Mouse (Mus musculus) urinary bladder, postnatal 36 days (tissue): ENCODE measurements around the gene Il12rb2.

Experiments used
- DNase-seq, 2 experiments: peaks; one replicate each; pipeline ENCODE4 v3.0.0; 2022; ENCODE audit warnings: low spot score in 2 of 2, mixed read lengths in 1 of 2

Gene Il12rb2

DNA sequence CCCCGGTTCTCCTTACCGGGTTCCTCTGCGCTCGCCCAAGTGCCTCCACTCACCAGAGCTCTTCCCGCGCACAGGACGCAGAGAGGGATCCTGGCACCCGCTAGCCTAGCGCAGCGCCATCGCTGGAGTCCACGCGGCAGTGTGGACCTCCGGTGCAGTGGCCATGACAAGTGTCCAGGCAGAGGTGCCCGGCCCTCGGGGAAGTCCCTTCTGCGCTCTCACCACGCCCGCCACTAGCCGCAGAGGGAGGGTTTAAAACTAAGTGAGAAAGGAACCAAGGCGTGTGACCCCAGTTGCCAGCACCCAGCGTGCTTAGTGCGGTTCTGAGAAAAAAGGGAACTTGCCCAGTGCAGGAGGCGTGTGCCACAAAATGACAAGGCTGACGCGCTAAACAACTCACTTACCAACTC lies at the start of gene Il12rb2:
TSS of gene Il12rb2 (minus strand) at position 207 of the 410 bp plus-strand sequence.
- DNase-seq, result peak in 1 of 2 experiments; percentile 2

GRCm38 (mm10) chr6:67421761-67422160 lies 45.8 kb upstream of the Il12rb2 start:
- DNase-seq, result no peak

DNA sequence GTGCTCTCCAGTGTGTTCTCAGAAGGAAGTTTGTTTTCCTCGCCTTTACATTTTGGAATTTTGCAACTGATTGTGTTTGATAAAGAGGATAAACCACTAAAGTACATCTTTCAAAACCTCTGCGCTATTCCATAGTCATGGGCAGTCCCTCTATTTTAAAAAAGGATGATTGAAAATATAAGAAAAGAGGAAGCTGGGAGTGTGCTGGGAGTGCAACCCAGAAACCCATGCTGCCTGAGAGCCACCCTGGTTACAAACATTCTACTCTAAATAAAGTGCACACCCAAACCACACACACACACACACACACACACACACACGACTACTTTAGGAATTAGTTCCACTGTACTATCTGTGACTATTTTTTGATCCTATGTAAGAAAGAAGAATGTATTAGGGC lies 40.6 kb upstream of the Il12rb2 start:
- DNase-seq, result no peak

DNA sequence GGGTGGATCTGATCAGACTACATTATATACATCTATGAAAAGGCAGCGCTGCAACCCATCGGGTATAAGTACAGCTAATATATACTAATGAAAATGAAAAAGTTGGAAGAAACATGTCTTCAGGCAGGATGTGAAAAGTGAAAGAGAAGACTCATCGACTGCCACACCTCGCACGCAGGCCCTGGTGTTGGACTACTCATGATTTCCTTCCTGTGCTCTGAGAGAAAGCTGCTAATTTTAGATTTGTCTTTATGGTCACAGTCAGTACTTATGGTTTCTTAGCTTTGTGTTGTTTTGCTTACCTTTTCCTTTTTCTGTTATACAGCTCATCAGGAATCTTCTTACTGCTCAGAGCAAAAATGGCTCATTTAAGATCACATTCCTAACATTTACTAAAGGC lies 39.3 kb upstream of the Il12rb2 start:
- no peak for DNase-seq

DNA sequence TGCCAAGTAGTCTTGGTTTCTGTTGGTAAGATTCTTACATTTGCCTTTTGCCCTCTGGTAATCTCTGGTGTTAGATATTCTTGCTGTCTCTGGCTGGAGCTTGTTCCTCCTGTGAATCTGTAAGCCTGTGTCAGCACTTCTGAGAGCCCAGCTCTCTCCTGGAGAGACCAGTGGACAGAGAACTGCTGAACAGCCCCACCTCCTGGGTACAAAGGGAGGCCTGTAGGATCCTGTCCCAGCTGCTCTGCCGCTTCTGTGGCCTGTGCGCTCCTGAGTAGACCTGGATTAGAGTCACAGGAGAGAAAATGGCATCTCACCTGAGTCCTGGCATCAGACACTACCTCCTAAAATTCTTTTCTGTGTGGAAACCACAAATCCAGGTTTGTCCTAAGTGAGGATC lies 37.4 kb upstream of the Il12rb2 start:
- no peak for DNase-seq

- no peak for DNase-seq
Observed at GRCm38 (mm10) chr6:67405281-67405682, 29.3 kb upstream of the Il12rb2 start.

GRCm38 (mm10) chr6:67399551-67399950 lies 23.6 kb upstream of the Il12rb2 start:
- DNase-seq, result no peak

DNA sequence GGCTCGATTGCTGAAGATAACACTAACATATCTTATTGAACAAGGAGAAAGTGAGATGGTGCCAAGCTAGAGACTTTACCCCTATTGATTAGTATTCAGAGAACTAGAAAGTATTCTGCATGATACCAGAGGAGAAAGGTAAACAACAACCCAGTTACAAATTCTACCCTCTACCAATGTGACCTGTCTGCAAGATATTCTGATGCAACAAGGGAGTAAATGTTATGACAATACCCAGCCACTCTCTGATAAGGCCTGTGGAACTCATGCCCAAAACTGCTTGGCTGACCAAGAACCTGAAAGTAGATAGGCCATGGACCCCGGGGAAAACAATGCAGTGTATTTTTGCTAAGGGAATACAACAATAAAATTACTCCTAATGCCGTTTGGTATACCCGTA lies 10.2 kb downstream of the Il12rb2 start:
- no peak for DNase-seq

- DNase-seq, result peak in 1 of 2 experiments; percentile 2
Observed at GRCm38 (mm10) chr6:67348065-67348464, 27.9 kb downstream of the Il12rb2 start.

DNA sequence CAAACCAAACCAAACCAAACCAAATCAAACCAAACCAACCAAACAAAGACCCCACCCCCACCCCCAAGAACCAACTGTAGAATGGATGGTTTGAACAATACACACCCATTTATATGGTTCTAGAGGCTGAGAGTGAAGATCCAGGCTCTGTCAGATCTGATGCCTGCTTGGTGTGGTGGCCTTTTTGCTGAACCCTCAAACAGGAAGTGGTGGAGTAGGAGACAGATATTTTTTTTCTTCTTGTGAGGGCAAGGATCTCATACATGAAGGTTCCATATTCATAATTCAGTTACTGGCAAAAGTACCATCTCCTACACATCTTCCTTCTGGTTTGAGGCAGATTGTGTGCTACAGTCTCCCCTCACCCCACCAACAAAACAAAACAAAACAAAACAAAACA lies 36.5 kb downstream of the Il12rb2 start:
- DNase-seq, result no peak

GRCm38 (mm10) chr6:67337943-67338342 lies 38.0 kb downstream of the Il12rb2 start:
- DNase-seq, result no peak

DNA sequence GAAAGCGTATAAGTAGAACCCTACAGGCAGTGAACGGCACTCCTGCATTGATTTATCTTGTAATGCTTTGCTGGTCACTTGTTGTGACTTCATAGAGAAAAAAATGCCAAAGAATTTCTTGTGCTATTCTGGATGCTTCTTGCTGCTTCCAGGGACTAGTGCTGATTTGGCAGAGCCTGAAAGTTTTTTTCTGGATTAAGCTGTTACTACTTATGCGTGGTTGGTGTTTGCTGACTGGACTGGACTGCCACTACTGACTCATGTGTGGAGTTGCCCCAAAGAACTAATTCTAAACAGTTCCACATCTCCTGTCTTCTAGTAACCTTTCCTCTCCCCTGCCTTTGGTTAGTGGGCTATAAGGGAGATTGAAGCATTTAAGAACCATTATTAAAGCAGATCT lies 52.2 kb downstream of the Il12rb2 start:
- DNase-seq, result no peak

DNA sequence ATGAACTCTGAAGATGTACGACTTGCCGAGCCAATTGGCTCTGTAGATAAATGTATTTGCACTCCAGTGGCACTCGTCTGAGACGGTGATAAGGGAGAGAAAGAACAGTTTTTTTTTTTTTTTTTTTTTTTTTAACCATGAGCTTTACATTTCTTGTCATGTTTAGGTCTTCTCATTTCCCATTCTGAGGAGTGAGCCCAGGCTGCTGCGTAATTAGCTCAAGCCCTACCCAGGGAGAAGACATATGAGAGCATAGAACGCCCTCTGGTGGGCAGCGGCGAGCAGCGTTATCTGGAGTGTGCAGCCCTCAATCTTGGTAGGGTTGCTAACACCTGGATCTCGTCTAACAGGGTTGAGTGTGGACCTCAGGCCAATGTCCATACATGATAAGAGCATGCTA lies 57.5 kb downstream of the Il12rb2 start:
- DNase-seq, result peak; percentile 69 to 75

- DNase-seq, result no peak
Observed at GRCm38 (mm10) chr6:67317827-67318338, 58.1 kb downstream of the Il12rb2 start.

DNA sequence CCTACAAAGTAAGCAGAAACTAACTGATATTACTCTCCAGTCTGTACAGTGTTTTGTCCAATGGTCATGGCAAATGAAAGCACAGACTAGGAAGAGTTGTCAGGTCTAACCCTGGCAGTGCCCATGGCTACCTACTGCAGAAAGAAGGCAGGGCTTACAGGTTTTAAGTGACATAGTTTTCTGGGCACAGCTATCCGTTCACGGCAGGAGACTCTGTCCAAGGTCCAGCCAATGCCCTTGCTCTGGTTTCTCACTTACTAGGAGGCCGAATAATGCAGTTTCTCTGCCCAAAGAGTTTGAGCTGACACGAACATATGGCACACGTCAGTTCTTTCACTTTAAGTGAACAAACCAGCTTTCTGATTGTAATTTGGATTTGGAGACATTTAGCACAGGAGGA lies 58.9 kb downstream of the Il12rb2 start:
- DNase-seq, result no peak

DNA sequence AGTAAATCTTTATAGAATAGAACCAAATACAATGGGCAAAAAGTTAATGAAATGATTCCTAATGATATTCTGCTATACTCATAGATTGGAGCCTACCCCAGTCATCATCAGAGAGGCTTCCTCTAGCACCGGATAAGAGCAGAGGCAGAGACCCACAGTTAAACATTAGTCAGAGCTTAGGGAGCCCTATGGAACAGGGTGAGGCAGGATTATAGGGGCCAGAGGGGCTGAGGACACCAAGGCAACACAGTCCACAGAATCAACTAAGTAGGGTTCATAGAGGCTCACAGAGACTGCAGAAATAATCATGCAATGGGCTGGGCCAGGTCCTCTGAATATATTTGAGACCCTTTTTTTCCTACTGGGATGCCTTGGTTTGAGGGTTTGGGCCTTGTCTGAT lies 61.3 kb downstream of the Il12rb2 start:
- DNase-seq, result no peak

- no peak for DNase-seq
Observed at GRCm38 (mm10) chr6:67309752-67310151, 66.2 kb downstream of the Il12rb2 start.

DNA sequence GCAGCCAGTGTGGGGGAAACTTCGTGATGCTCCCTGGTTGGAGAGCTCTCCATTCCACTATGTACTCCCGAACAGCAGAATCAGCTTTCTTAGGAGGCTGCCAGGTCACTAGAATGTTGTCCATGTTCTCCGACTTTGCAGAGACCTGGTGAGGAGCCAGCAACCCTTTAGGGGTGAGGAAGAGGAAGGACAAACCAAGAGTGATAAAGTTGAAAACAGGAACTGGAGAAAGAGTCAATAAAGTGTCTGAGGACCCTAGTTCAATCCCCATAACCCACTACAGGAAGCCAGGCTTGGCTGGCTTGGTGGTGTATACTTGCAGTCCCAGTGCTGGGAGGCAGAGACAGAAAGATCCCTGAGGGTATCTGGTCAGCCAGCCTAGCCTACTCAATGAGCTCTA lies 67.0 kb downstream of the Il12rb2 start:
- no peak for DNase-seq

- DNase-seq, result no peak
Observed at GRCm38 (mm10) chr6:67303210-67303609, 72.8 kb downstream of the Il12rb2 start.

DNA sequence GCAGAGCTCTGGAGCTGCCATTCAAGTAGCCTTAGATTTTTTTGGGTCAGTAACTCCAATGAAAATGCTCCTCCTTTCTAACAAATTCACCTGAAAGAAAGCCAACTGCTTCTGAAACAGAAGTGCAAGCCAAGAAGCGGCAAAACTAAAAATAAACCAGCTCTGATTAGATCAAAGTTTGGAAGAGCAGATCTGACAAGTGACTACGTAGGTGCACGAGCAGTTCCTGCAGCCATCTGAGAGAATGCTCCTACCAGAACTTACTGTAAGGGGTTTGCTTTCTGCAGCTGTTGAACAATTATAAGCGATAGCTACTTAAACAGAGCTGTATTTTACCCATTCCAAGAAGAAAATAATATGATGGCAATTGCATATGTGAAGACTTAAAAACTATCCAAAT lies 73.5 kb downstream of the Il12rb2 start:
- DNase-seq, result no peak

DNA sequence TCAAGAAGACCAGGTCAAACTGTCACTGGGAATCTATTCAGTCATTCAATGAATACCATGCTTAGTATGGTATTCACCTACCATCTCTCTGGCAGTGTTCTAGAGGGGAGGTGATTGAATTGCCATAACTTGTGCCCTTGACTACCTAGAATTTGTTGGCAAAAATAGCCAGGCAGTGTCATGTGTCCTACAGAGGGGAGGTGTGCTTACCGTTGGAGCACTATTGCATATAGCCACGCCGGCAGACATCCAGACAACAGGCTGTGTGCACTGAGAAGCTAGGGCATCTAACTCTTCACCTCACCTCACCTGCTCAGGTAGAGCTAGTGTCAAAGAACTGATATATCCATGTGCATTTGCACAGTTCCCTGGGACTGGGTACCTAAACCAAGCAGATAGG lies 74.8 kb downstream of the Il12rb2 start:
- DNase-seq, result no peak

DNA sequence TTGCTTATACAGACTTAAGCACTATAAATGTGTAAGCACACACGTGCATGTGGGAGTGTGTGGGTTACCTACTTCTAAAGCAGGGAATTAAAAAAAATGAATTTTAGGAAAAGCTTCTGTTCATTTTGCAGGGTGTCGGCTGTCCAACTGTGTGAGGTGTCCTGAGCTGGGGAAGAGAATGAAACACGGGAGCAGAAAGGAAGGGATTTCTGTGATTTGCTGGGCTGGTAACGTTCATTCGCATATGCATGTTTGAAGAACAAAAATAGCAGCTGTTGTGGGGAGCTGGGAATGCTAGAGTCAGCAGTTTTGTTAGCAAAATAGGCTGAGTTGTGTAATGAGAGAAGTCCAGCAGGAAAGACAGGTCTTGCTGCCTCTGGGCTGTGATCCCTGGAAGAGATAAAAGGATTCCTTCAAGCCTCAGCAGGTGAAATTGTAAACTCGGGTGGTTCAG lies 75.3 kb downstream of the Il12rb2 start:
- DNase-seq, result peak; percentile 71 to 72

DNA sequence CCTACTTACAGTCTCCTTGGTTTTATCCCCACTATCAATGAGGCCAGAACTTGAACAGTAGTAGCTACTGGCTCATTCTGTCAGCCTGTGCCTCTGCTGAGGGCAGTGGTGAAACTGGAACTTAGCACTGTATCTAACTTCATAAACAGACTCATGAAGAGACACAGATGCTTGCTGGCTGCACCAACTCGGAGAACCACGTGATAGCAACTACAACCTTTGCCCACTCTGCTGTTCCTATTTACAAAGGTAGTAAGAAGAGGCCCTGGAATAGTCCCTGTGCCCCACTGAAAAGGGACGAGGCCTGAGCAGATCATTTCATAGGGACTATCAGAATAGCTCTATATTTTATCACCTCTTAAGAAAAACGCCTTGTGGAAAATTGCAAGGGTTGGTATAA lies 75.7 kb downstream of the Il12rb2 start:
- no peak for DNase-seq

- DNase-seq, result no peak
Observed at GRCm38 (mm10) chr6:67298742-67299141, 77.2 kb downstream of the Il12rb2 start.
